Mouse (Mus musculus) neural tube, embryonic 11.5 days (tissue): ENCODE measurements at regions not wholly inside any gene's neighbourhood (a gene's known extent, or its start where the extent isn't known, plus 50 kb on each side); places are given as distances from the start of the nearest gene placed in this dataset.
A peak's percentile ranks its signal among the peaks of the same experiment; 100 is the strongest.

Source experiments
- ATAC-seq: fragments of 200-750 bp; cut with Nextera tagmentation; 2 replicates; pipeline ENCODE4 v1.8.0; 2017; ENCODE audit warnings: moderate number of reproducible peaks, mild to moderate bottlenecking, moderate TSS enrichment, moderate library complexity; ENCODE audit not compliant: insufficient read depth, low FRiP score, low TSS enrichment
- DNase-seq: peaks from one replicate; pipeline ENCODE4 v3.0.0-alpha.2; 2015; ENCODE audit warnings: low spot score
- H3K27ac ChIP-seq: fragments of 300-500 bp; sonication (generic); 2 replicates; pipeline ENCODE4 v1.5.1; 2014; ENCODE audit warnings: low read depth, mild to moderate bottlenecking, low read length
- H3K27me3 ChIP-seq: fragments of 300-500 bp; sonication (generic); 2 replicates; pipeline ENCODE4 v1.6.1; 2014; ENCODE audit warnings: mild to moderate bottlenecking, low read length, mixed read lengths; ENCODE audit not compliant: control insufficient read depth, insufficient read depth
- H3K36me3 ChIP-seq: fragments of 300-500 bp; sonication (generic); 2 replicates; pipeline ENCODE4 v1.6.1; 2014; ENCODE audit warnings: mild to moderate bottlenecking, low read length, moderate library complexity, mixed read lengths; ENCODE audit not compliant: control insufficient read depth, insufficient read depth
- H3K4me1 ChIP-seq: fragments of 300-500 bp; sonication (generic); 2 replicates; pipeline ENCODE4 v1.6.1; 2014; ENCODE audit warnings: low read length, mixed read lengths; ENCODE audit not compliant: control insufficient read depth, insufficient read depth
- H3K4me2 ChIP-seq: fragments of 300-500 bp; sonication (generic); 2 replicates; pipeline ENCODE4 v1.6.1; 2014; ENCODE audit warnings: low read depth, mild to moderate bottlenecking, moderate library complexity
- H3K4me3 ChIP-seq: fragments of 300-500 bp; sonication (generic); 2 replicates; pipeline ENCODE4 v1.5.1; 2014; ENCODE audit warnings: low read depth, low read length
- H3K9ac ChIP-seq: fragments of 300-500 bp; sonication (generic); 2 replicates; pipeline ENCODE4 v1.6.1; 2014; ENCODE audit warnings: mild to moderate bottlenecking, low read length
- H3K9me3 ChIP-seq: fragments of 300-500 bp; sonication (generic); 2 replicates; pipeline ENCODE4 v1.6.1; 2016; ENCODE audit warnings: low read length; ENCODE audit not compliant: control insufficient read depth
- WGBS: fragments of 180-500 bp; shearing (Covaris S2); extraction: QIAGEN DNeasy Blood & Tissue Kit; methylation state at CpG from one replicate; pipeline ENCODE4 v1.1.7; 2014; 5-methylcytosine and 5-hydroxymethylcytosine counted together

DNA sequence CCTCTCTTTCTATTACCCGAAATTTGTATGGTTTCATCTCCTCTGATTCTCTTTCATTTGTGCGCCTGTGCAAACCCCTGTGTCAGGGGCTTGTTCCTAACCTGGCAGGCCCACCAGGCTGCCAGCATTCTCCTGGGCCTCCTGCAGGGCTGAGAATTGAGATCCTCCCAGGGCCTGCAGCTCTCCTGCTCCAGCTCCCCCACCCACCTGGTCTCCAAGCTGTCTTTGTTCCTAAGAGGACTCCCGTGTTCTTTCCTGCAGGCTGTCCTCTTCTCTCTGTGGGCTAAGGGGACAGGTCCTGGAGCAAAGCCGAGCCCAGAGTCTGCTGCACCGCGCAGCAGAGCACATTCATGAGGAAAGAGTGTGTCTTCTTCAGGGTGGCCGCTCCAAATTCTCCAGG lies 163.3 kb upstream of the Gm4791 start:
- no peak overlapping the region for H3K9ac ChIP-seq
- no peaks in the 10 kb centered on the region for H3K27me3 ChIP-seq
- ATAC-seq (no peak), DNase-seq (no peak)
- H3K4me2 ChIP-seq: no peak overlapping the region
- no peaks in the 10 kb centered on the region for H3K36me3 ChIP-seq
- H3K27ac ChIP-seq: no peak overlapping the region
- no peak overlapping the region for H3K4me3 ChIP-seq
- 45% methylated on average over 7 of the region's 7 CpGs for WGBS
- H3K4me1 ChIP-seq: no peaks in the 10 kb centered on the region
- H3K9me3 ChIP-seq: no peaks in the 10 kb centered on the region

GRCm38 (mm10) chr9:46830746-46831560 lies 167.6 kb upstream of the Gm4791 start:
- Histone ChIP-seq H3K9me3 (no peaks in the 10 kb centered on the region), H3K9ac (no peak overlapping the region), H3K4me2 (no peak overlapping the region), H3K27ac (0 out of 2 replicates have a peak overlapping the region, but pooled peaks have one; percentile 8), H3K27me3 (no peaks in the 10 kb centered on the region), H3K36me3 (no peaks in the 10 kb centered on the region), H3K4me3 (no peak overlapping the region), H3K4me1 (no peaks in the 10 kb centered on the region)
- no peak for ATAC-seq
- 45% methylated on average over 15 of the region's 15 CpGs for WGBS
- peak; percentile 22 for DNase-seq

DNA sequence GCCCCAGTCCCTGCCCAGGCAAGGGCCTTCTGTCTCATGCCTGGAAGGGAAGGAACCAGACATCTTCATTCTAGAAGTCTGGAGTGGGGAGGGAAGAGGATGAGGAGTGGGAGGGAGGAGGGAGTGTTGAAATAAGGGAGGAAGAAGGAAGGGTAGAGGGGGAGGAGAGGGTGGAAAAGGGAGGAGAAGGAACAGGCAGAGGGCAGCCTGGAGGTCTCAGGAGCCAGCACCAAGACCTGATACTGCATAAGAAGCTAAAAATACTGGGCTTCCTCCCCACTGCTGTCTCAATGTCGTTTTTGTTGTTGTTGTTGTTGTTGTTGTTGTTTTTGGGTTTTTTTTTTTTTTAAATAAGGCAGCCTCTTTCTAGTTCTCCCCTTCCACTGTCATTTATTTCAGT lies 168.2 kb upstream of the Gm4791 start:
- no peak for DNase-seq
- Histone ChIP-seq H3K4me3 (no peak overlapping the region), H3K4me2 (no peak overlapping the region), H3K9ac (no peak overlapping the region), H3K36me3 (no peaks in the 10 kb centered on the region), H3K27me3 (no peaks in the 10 kb centered on the region), H3K27ac (no peak overlapping the region), H3K4me1 (no peaks in the 10 kb centered on the region), H3K9me3 (no peaks in the 10 kb centered on the region)
- WGBS: 18% methylated on average over 1 of the region's 1 CpGs
- no peak for ATAC-seq

DNA sequence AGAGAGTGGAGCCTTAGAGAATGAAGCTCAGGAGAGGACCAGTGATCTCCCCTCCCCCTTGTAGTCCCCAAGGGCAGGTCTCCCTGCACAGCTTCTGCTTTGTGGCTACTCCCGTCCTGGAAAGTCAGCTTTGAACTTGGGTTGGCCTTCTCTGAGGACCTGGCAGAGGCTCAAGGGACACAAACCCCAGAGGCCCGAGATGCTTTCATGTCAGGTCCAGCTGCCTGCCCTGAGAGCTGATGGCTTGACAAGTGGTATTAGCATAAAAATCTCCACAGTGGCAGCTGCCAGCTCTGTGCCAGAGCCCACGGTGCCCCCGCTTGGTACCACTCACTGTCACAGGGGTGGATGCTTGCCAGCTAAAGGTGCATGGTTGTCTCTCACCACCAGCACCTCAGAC lies 173.8 kb upstream of the Gm4791 start:
- no peaks in the 10 kb centered on the region for H3K9me3 ChIP-seq
- DNase-seq (no peak), ATAC-seq (no peak)
- no peak overlapping the region for H3K27ac ChIP-seq
- H3K4me1 ChIP-seq: no peaks in the 10 kb centered on the region
- no peak overlapping the region for H3K4me2 ChIP-seq
- H3K36me3 ChIP-seq: no peaks in the 10 kb centered on the region
- 79% methylated on average over 4 of the region's 4 CpGs for whole genome bisulfite sequencing
- H3K27me3 ChIP-seq: no peaks in the 10 kb centered on the region
- H3K9ac ChIP-seq: no peak overlapping the region
- H3K4me3 ChIP-seq: no peak overlapping the region

DNA sequence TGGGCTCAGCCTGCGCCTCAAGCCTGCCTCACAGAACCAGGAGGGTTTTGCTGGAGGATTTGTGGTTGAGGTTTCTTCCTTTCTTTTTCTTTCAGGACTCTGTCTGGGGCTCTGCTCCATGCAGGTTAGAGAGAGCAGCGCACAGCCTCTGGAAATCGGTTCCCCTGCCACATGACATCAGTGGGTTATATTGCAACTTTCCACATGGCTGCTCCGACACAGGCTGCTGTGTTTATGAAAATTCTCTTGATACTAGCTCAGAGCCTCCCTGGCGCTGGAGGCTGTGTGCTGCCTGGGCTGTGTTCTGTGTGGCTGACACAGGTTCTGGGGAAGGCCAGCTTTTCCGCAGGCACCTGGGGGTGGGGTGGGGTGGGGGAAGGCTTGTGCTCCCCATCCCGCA lies 178.7 kb upstream of the Gm4791 start:
- no peak for ATAC-seq
- Histone ChIP-seq H3K9ac (no peak overlapping the region), H3K27me3 (no peaks in the 10 kb centered on the region), H3K36me3 (no peaks in the 10 kb centered on the region), H3K27ac (no peak overlapping the region), H3K4me3 (no peak overlapping the region), H3K4me2 (no peak overlapping the region), H3K9me3 (no peaks in the 10 kb centered on the region), H3K4me1 (no peaks in the 10 kb centered on the region)
- WGBS: 76% methylated on average over 7 of the region's 7 CpGs
- no peak for DNase-seq

DNA sequence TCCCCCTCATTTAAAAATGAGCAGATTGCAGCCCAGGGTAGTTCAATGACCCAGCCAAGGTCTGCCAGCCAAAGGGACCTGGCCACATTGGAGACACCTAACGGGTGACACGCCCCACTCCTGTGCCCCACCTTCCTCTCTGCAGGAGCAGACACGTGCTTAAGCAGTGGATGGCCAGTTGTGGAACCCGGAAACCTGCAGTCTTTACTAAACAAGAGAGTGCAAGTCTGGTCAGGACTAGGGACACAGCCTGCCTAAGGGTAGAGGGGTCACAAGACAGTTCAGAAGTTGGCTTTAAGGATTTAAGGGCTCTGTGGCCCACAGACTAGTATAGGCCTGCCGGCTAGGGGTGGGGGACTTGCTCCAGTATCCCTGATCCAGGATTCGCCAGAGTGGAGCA lies 179.2 kb upstream of the Gm4791 start:
- no peak for DNase-seq
- Histone ChIP-seq H3K9ac (no peak overlapping the region), H3K36me3 (no peaks in the 10 kb centered on the region), H3K27ac (no peak overlapping the region), H3K27me3 (no peaks in the 10 kb centered on the region), H3K4me2 (no peak overlapping the region), H3K9me3 (no peaks in the 10 kb centered on the region), H3K4me3 (no peak overlapping the region), H3K4me1 (no peaks in the 10 kb centered on the region)
- no peak for ATAC-seq
- WGBS: 53% methylated on average over 6 of the region's 6 CpGs

DNA sequence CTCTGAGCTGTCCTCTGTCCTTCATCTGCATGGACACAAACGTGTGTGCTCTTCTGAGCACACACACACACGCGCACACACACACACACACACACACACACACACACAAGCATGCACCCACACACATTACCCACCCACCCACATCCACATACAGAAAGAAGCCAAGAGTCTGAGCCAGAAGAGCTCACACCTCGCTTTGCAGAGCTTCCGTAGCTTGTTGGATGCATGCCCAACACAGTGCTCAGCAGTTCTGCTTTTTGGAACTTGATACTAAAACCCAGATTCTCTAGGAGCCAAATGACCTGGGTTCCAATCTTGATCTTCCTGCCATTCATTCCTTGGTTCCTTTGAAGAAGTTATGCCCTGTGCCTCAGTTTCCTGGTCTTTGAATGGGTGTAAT lies 182.4 kb upstream of the Gm4791 start:
- no peaks in the 10 kb centered on the region for H3K4me1 ChIP-seq
- 88% methylated on average over 5 of the region's 5 CpGs for WGBS
- no peak for DNase-seq
- no peak overlapping the region for H3K9ac ChIP-seq
- no peak overlapping the region for H3K4me3 ChIP-seq
- no peak for ATAC-seq
- no peaks in the 10 kb centered on the region for H3K27me3 ChIP-seq
- no peak overlapping the region for H3K27ac ChIP-seq
- no peaks in the 10 kb centered on the region for H3K9me3 ChIP-seq
- H3K36me3 ChIP-seq: no peaks in the 10 kb centered on the region
- no peak overlapping the region for H3K4me2 ChIP-seq

GRCm38 (mm10) chr9:46814478-46815241 lies 183.9 kb upstream of the Gm4791 start:
- Histone ChIP-seq H3K4me2 (peak overlapping the region; percentile 36), H3K9ac (peak overlapping the region; percentile 39), H3K4me3 (peak overlapping the region; percentile 19), H3K27me3 (no peaks in the 10 kb centered on the region), H3K9me3 (no peaks in the 10 kb centered on the region), H3K36me3 (no peaks in the 10 kb centered on the region), H3K27ac (0 out of 2 replicates have a peak overlapping the region, but pooled peaks have one; percentile 36), H3K4me1 (no peaks in the 10 kb centered on the region)
- ATAC-seq (peak; percentile 74), DNase-seq (peak; percentile 85)
- 10% methylated on average over 22 of the region's 22 CpGs for WGBS

DNA sequence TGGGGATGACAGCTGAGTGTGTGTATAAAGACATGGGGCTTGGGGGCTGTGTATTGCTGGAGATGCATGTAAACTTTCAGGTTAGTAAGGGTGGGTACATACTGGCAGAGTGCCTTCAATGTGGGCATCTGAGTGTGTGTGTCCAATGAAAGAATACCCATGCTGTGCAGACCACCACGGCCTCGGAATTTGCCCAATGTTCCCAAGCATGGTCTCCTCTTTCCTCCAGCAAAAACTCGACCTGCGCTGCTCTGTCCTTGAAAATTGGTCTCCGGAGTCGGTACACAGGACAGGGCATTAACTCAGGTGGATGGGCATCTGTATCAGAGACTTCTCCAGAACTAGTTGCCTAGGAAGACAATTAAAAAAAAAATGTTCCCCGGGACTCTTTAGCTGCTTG lies 188.3 kb upstream of the Gm4791 start:
- no peak for DNase-seq
- no peak overlapping the region for H3K4me3 ChIP-seq
- 85% methylated on average over 7 of the region's 7 CpGs for WGBS

More for the DNA sequence above, 188.3 kb upstream of the Gm4791 start:
- H3K9me3 ChIP-seq: no peaks in the 10 kb centered on the region
- no peak overlapping the region for H3K9ac ChIP-seq
- no peak overlapping the region for H3K27ac ChIP-seq
- no peaks in the 10 kb centered on the region for H3K36me3 ChIP-seq
- H3K27me3 ChIP-seq: no peaks in the 10 kb centered on the region
- no peak for ATAC-seq
- no peaks in the 10 kb centered on the region for H3K4me1 ChIP-seq
- H3K4me2 ChIP-seq: no peak overlapping the region
